Mouse (Mus musculus): Measurements from ENCODE around the gene Nlrp10.

GRCm38 (mm10) chr7:108933794-108934731, 4.1 kb upstream of the Nlrp10 start, which contains the start of gene Eif3f:
- peak; percentile 56 for TF ChIP-seq CTCF (IDR thresholded peaks at IDR 0.05; ENCODE audit: control insufficient read depth, insufficient read depth, insufficient read length)
- TF ChIP-seq MYOD1 (IDR thresholded peaks at IDR 0.05; ENCODE audit: control insufficient read depth, insufficient read length, low read depth): no peak
- TF ChIP-seq MYOG (IDR thresholded peaks at IDR 0.05; ENCODE audit: control insufficient read depth, extremely low read depth, insufficient read length): no peak
- peak; percentile 71 for TF ChIP-seq MAX (IDR thresholded peaks at IDR 0.05)
